Mouse (Mus musculus) cerebellum, adult 2 months (tissue): Measurements from ENCODE around the gene Adora1. TPM values are rescaled to one million over a fixed set of nuclear protein-coding genes. Genes with fewer than 3 reads are reported as not detected.

Experiments used
- DNase-seq, 2 experiments: peaks; one replicate each; pipeline ENCODE4 v3.0.0; 2021
- H3K27ac ChIP-seq: fragments of 200-500 bp; 2 replicates; pipeline ENCODE4 v1.5.1; 2012; ENCODE audit warnings: low read length, control low read depth, inconsistent platforms; ENCODE audit not compliant: insufficient read depth
- H3K27me3 ChIP-seq: fragments of 200-500 bp; 2 replicates; pipeline ENCODE4 v1.6.1; 2012; ENCODE audit warnings: inconsistent platforms, mild to moderate bottlenecking, low read length, moderate library complexity; ENCODE audit not compliant: control insufficient read depth, insufficient read depth
- H3K4me1 ChIP-seq: fragments of 200-500 bp; 2 replicates; pipeline ENCODE4 v1.6.1; 2011; ENCODE audit warnings: low read length; ENCODE audit not compliant: control insufficient read depth, insufficient read depth
- H3K4me3 ChIP-seq: fragments of 200-500 bp; replicated peaks from 2 replicates; pipeline ENCODE3; 2011; ENCODE audit warnings: mild to moderate bottlenecking, low read depth, low read length, control low read depth; ENCODE audit not compliant: insufficient read depth
- CTCF ChIP-seq: fragments of 200-500 bp; IDR thresholded peaks from 2 replicates; pipeline ENCODE4 v1.5.1; 2011; ENCODE audit warnings: low read depth, mild to moderate bottlenecking, control low read depth, low read length, moderate library complexity, borderline replicate concordance; ENCODE audit not compliant: insufficient read depth
- POLR2A ChIP-seq: fragments of 200-500 bp; IDR thresholded peaks from 2 replicates; pipeline ENCODE4 v1.6.1; 2011; ENCODE audit warnings: low read length, control low read depth, borderline replicate concordance; ENCODE audit not compliant: insufficient read depth
- WGBS: fragments of 180-500 bp; shearing (Covaris S2); methylation state at CpG from one replicate; pipeline ENCODE4 v1.1.7; 2018; 5-methylcytosine and 5-hydroxymethylcytosine counted together
- polyA plus RNA-seq: library from polyadenylated mRNA; depleted of rRNA; stranded (reverse); fragments of >200 nt; gene quantifications from 2 replicates; pipeline ENCODE4 v1.2.3, GENCODE M21; 2012

Adora1 gene
- polyA plus RNA-seq, 1 experiment = 160 TPM

- no peaks in the 10 kb centered on the region for H3K27me3 ChIP-seq
- H3K27ac ChIP-seq = peak overlapping the region; percentile 72
- 17% methylated on average over 6 of the region's 6 CpGs for WGBS
- TF ChIP-seq CTCF = no peak
- no peak for TF ChIP-seq POLR2A
- H3K4me1 ChIP-seq = peaks cover 74% of the 10 kb centered on the region
- DNase-seq = peak; percentile 62 to 70
- H3K4me3 ChIP-seq = no peak overlapping the region
Observed at GRCm38 (mm10) chr1:134211043-134211442, 24.2 kb downstream of the Adora1 start.

DNA sequence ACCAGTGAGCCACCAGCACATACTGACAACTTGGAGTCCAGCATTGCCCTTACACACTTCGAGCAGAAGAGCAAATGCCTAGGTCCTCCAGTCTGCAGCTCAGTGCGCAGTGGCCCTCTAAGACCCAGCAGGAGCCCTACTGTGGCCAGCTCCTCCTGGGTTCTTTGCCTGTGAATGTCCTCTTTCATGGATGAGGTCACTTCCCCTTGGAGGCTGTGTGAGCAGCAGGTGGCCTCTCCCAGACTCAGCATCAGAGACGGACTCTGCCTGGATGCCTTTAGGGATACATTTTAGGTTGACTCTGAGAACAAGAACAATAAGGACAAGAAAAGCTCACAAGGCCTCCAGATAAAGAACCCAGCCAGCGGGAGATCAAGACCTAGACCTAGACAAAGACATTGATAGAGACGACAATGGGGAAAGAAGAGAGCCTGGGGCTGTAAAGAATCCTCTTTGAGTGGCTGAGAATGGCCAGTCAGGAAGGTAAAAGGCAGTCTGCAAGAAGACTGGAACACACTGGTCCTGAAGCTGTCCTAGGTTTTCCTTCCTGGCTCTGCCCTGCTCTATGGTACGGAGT, 25.0 kb downstream of the Adora1 start:
- no peaks in the 10 kb centered on the region for H3K27me3 ChIP-seq
- TF ChIP-seq CTCF (no peak), POLR2A (no peak)
- DNase-seq = peak in 1 of 2 experiments; percentile 64
- 30% methylated on average over 6 of the region's 6 CpGs for WGBS
- H3K4me1 ChIP-seq = peaks cover 70% of the 10 kb centered on the region
- no peak overlapping the region for H3K4me3 ChIP-seq
- peak overlapping the region; percentile 72 for H3K27ac ChIP-seq

DNA sequence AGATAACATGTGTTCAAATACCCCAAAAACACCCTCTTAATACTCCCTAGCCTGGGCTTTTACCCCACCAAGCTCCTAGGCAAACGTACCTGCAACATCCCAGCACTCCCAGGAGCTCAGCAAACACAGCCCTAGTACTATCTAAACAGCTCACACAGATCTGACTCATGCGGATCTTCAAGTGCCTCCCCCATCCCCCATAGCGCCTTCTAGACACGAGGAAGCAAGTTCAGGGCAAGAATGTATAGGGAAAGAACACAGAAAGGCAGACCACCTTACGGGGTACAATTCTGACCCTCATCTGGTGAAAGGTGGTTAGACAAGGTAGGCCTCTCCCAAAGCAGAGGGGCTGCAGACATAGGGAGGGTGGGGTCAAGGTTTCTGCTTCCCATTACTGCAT, 29.1 kb downstream of the Adora1 start:
- 52% methylated on average over 5 of the region's 5 CpGs for WGBS
- no peak for TF ChIP-seq CTCF
- TF ChIP-seq POLR2A = no peak
- H3K4me3 ChIP-seq = no peak overlapping the region
- H3K27me3 ChIP-seq = no peaks in the 10 kb centered on the region
- peak overlapping the region; percentile 78 for H3K27ac ChIP-seq
- peaks cover 51% of the 10 kb centered on the region for H3K4me1 ChIP-seq
- no peak for DNase-seq

GRCm38 (mm10) chr1:134205296-134206018, 29.8 kb downstream of the Adora1 start:
- DNase-seq = peak; percentile 83 to 89
- no peaks in the 10 kb centered on the region for H3K27me3 ChIP-seq
- H3K27ac ChIP-seq = peak overlapping the region; percentile 78
- H3K4me3 ChIP-seq = no peak overlapping the region
- WGBS = 17% methylated on average over 9 of the region's 9 CpGs
- no peak for TF ChIP-seq CTCF
- no peak for TF ChIP-seq POLR2A
- H3K4me1 ChIP-seq = peaks cover 45% of the 10 kb centered on the region

DNA sequence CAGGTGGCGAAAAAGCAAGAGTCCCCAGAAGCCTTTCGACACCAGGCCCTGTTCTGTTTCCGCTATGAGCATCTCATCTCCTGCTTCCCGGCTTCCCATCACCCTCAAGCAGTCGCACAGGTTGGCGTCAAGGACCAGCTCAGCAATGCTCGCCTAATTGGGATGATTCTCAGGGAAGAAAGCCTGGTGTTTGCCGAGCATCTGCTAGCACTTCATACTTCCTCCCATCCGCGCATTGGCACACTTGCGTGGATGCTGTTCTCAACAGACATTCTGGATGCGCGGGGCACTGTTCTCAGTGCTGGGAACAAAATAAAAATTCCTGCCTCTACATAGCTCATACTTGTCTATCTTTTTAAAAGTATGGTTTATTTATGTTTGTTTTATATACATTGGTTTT, 31.0 kb downstream of the Adora1 start:
- no peak for DNase-seq
- no peaks in the 10 kb centered on the region for H3K27me3 ChIP-seq
- no peak overlapping the region for H3K4me3 ChIP-seq
- H3K4me1 ChIP-seq = peaks cover 33% of the 10 kb centered on the region
- TF ChIP-seq POLR2A = no peak
- TF ChIP-seq CTCF = no peak
- whole genome bisulfite sequencing = 53% methylated on average over 13 of the region's 13 CpGs
- 0 out of 2 replicates have a peak overlapping the region, but pooled peaks have one; percentile 25 for H3K27ac ChIP-seq

DNA sequence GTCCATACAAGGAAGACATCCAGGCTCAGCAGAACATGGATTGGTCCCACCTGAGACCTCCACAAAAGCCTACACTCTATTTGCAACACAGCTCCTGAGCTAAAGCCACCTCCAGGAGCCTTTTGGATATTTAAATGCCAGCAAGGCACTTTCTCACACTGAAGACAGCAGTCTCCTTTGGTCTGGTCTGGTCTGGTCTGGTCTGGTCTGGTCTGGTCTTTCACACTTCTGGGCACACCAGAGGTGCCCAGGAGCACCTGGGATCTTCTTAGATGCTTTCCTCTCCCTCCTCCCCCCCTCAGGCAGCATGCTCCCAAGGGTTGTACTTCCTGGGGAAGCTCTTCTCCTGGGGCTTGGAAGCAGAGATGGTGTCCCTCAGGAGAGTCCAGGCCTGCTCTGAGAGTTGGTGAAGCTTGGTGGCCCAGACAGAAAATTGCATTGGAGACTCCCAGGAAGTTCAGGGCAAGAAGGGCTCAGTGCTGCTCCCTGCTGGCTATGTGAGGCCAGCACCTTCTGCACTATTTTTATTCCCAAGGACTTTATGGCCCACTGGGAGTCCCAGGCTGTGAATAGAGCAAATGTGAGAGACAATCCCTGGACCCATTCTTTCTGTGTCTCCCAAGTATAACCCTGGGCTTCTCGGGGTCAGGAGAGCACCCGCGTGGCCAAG, 33.3 kb downstream of the Adora1 start:
- H3K4me3 ChIP-seq = no peak overlapping the region
- peak in 1 of 2 experiments; percentile 65 for DNase-seq
- peaks cover 27% of the 10 kb centered on the region for H3K4me1 ChIP-seq
- no peaks in the 10 kb centered on the region for H3K27me3 ChIP-seq
- TF ChIP-seq CTCF = peak; percentile 75
- TF ChIP-seq POLR2A = no peak
- 55% methylated on average over 3 of the region's 3 CpGs for WGBS
- H3K27ac ChIP-seq = no peak overlapping the region

- 77% methylated on average over 6 of the region's 6 CpGs for WGBS
- H3K4me3 ChIP-seq = no peak overlapping the region
Observed at GRCm38 (mm10) chr1:134200998-134201686, 34.1 kb downstream of the Adora1 start.

GRCm38 (mm10) chr1:134200481-134200880, 34.8 kb downstream of the Adora1 start:
- TF ChIP-seq CTCF = no peak
- TF ChIP-seq POLR2A = no peak
- Histone ChIP-seq H3K4me3 (no peak overlapping the region), H3K27me3 (no peaks in the 10 kb centered on the region), H3K27ac (no peak overlapping the region), H3K4me1 (peaks cover 27% of the 10 kb centered on the region)
- 52% methylated on average over 2 of the region's 2 CpGs for WGBS
- no peak for DNase-seq

More at GRCm38 (mm10) chr1:134200998-134201686, 34.1 kb downstream of the Adora1 start:
- no peak for TF ChIP-seq POLR2A
- TF ChIP-seq CTCF = no peak
- DNase-seq = no peak
- Histone ChIP-seq H3K27ac (no peak overlapping the region), H3K4me1 (peaks cover 23% of the 10 kb centered on the region), H3K27me3 (no peaks in the 10 kb centered on the region)
